Mouse (Mus musculus) cerebellum, adult 2 months (tissue): Measurements from ENCODE around the gene Mtcp1. TPM values are rescaled to one million over a fixed set of nuclear protein-coding genes. Genes with fewer than 3 reads are reported as not detected.

Experiments
- DNase-seq, 2 experiments: peaks; one replicate each; pipeline ENCODE4 v3.0.0; 2021
- H3K27ac ChIP-seq: fragments of 200-500 bp; 2 replicates; pipeline ENCODE4 v1.5.1; 2012; ENCODE audit warnings: low read length, control low read depth, inconsistent platforms; ENCODE audit not compliant: insufficient read depth
- H3K27me3 ChIP-seq: fragments of 200-500 bp; 2 replicates; pipeline ENCODE4 v1.6.1; 2012; ENCODE audit warnings: inconsistent platforms, mild to moderate bottlenecking, low read length, moderate library complexity; ENCODE audit not compliant: control insufficient read depth, insufficient read depth
- H3K4me1 ChIP-seq: fragments of 200-500 bp; 2 replicates; pipeline ENCODE4 v1.6.1; 2011; ENCODE audit warnings: low read length; ENCODE audit not compliant: control insufficient read depth, insufficient read depth
- H3K4me3 ChIP-seq: fragments of 200-500 bp; replicated peaks from 2 replicates; pipeline ENCODE3; 2011; ENCODE audit warnings: mild to moderate bottlenecking, low read depth, low read length, control low read depth; ENCODE audit not compliant: insufficient read depth
- CTCF ChIP-seq: fragments of 200-500 bp; IDR thresholded peaks from 2 replicates; pipeline ENCODE4 v1.5.1; 2011; ENCODE audit warnings: low read depth, mild to moderate bottlenecking, control low read depth, low read length, moderate library complexity, borderline replicate concordance; ENCODE audit not compliant: insufficient read depth
- POLR2A ChIP-seq: fragments of 200-500 bp; IDR thresholded peaks from 2 replicates; pipeline ENCODE4 v1.6.1; 2011; ENCODE audit warnings: low read length, control low read depth, borderline replicate concordance; ENCODE audit not compliant: insufficient read depth
- WGBS: fragments of 180-500 bp; shearing (Covaris S2); methylation state at CpG from one replicate; pipeline ENCODE4 v1.1.7; 2018; 5-methylcytosine and 5-hydroxymethylcytosine counted together
- polyA plus RNA-seq: library from polyadenylated mRNA; depleted of rRNA; stranded (reverse); fragments of >200 nt; gene quantifications from 2 replicates; pipeline ENCODE4 v1.2.3, GENCODE M21; 2012; rRNA removed

The Mtcp1 gene
- polyA plus RNA-seq, 1 experiment: 8.3 TPM

DNA sequence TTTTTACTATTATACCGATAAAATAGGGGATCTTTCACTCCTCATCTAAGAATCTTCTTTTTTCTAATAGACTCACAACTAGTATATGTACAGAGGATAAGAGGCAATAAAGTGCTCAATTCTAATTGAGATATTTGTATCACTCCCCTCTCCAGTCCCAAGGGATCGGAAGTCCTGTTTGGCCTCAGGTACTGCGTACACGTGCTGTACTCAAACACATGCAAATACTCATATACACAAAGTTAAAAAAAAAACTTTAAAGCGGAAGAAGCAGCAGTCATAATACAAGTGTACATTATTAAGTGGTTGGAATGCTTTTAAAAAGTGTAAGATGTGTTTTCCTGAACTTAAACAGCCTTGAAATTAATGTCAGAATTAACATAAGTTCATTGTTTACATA is 34.7 kb downstream of the Mtcp1 start:
- Histone ChIP-seq H3K4me3 (peak overlapping the region; percentile 99), H3K27me3 (no peaks in the 10 kb centered on the region), H3K4me1 (no peaks in the 10 kb centered on the region), H3K27ac (no peak overlapping the region)
- DNase-seq: peak in 1 of 2 experiments; percentile 0
- TF ChIP-seq CTCF: no peak
- no peak for TF ChIP-seq POLR2A
- 59% methylated on average over 5 of the region's 5 CpGs for WGBS

DNA sequence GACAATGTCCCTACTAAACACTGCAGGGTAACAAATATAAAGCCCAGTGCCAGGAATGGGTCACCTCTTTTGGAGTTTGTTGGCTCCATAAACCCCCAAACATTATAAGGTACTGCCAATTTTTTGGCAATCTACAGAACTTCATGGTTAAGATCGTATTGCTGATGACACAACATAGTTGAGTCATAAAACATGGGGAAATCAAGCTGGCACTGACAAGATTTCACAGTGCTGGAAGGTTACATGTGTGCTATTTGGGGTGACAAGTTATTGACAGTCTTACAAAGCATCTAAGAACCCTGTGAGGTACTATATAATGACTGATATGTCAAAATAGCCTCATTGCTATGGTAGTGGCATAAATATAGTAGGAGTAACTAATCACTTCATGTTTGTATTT is 35.2 kb downstream of the Mtcp1 start:
- Histone ChIP-seq H3K4me3 (no peak overlapping the region), H3K27me3 (no peaks in the 10 kb centered on the region), H3K27ac (no peak overlapping the region), H3K4me1 (no peaks in the 10 kb centered on the region)
- TF ChIP-seq CTCF (no peak), POLR2A (no peak)
- DNase-seq: no peak
- WGBS: 88% methylated on average over 1 of the region's 1 CpGs

DNA sequence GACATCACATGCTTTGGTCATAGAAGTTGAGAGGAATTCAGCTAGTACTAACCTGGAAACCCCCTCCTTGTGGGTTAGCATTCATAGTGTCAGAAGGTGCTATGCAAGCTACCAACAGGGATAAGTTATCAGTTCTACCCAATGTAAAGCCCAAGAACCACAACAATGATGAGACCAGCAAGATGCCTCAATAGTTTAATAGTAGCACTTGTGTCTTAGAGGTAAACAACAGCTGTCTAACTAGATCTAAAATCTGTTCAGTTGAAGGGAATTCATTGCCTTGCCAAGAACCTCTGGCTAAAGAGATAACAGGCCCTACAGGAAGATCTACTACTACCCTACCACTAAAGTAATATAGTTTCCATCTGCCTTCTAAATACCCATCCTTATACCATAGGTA is 39.6 kb downstream of the Mtcp1 start:
- Histone ChIP-seq H3K27me3 (no peaks in the 10 kb centered on the region), H3K4me3 (no peak overlapping the region), H3K4me1 (no peaks in the 10 kb centered on the region), H3K27ac (no peak overlapping the region)
- no peak for TF ChIP-seq POLR2A
- no peak for DNase-seq

DNA sequence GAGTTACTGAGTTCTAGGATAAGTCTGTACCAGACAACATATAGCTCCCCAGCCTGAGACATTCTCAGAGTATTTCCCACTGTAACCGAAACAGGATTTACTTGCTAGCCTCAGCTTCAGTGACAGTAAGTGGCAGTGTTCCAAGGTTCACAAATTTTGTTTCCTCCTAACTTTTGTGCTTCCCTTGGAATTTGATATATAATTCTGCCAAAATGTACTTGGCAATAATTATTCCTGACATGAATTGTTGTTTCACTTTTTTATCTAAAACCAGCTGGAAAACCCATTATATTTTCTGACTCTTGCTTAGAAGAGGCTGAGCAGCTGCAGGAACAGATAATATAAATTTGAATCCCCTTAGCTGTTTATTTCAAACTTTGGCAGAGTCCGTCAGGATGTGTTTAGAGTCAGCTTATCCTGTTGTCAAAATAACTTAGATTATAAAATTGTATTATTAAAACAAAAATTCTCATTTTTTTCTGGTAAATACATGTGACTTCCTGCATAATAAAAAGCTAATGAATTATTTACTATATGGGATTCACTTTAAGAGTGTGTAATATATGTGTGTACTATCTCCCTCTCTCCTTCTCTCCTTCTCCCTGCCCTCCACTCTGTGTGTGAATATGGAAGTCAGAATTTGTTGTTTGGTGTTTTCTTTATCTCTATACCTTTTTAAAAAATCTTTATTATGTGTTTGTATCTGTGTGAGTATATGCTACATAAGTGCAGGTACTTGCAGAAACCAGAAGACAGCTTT is 43.5 kb downstream of the Mtcp1 start:
- no peak overlapping the region for H3K27ac ChIP-seq
- TF ChIP-seq CTCF (no peak), POLR2A (no peak)
- no peaks in the 10 kb centered on the region for H3K27me3 ChIP-seq
- no peak for DNase-seq
- 52% methylated on average over 2 of the region's 2 CpGs for WGBS
- no peak overlapping the region for H3K4me3 ChIP-seq
- no peaks in the 10 kb centered on the region for H3K4me1 ChIP-seq

DNA sequence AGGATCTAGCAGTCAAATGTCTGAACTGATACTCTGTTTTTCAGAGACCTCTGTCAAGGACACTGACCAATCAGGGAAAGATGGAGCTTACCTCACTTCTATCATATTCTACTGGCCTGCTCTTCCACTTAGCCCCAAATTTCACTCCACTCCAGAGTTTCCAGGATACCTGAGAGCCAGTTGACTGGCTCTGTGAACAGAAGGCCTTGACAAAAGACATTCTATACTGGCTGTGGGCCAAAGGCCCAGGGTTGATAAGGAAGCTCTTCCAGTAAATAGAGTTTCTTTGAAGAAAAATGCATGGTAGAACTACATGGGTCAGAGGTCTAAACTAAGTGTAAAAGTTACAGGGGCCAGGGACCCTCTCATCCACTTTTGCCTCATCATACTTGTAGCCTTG is 46.2 kb downstream of the Mtcp1 start:
- no peak for DNase-seq
- Histone ChIP-seq H3K27me3 (no peaks in the 10 kb centered on the region), H3K27ac (no peak overlapping the region)

More for the DNA sequence above, 46.2 kb downstream of the Mtcp1 start:
- H3K4me3 ChIP-seq: no peak overlapping the region
- H3K4me1 ChIP-seq: no peaks in the 10 kb centered on the region
- TF ChIP-seq POLR2A: no peak
- no peak for TF ChIP-seq CTCF

Other genes with a start within 250 kb of the Mtcp1 start
- 38.3 and 39.4 TPM in 2 replicates for gene Fundc2, start 34.2 kb downstream of the Mtcp1 start, polyA plus RNA-seq
- gene F8, start 34.0 kb downstream of the Mtcp1 start, polyA plus RNA-seq: 0.74 and 0.75 TPM in 2 replicates
- 20.3 and 20.6 TPM in 2 replicates for gene Cmc4, start within 50 bp of the Mtcp1 start, polyA plus RNA-seq
- gene Brcc3, start within 50 bp of the Mtcp1 start, polyA plus RNA-seq: 24.9 and 26.4 TPM in 2 replicates
- gene Vbp1, start 97.7 kb upstream of the Mtcp1 start, polyA plus RNA-seq: 86.5 and 88.9 TPM in 2 replicates
- 24.3 and 24.5 TPM in 2 replicates for gene Rab39b, start 161.6 kb upstream of the Mtcp1 start, polyA plus RNA-seq